Mouse (Mus musculus): ENCODE results near the gene Amotl1. TPM values are rescaled to one million over a fixed set of nuclear protein-coding genes. Genes with fewer than 3 reads are reported as not detected.

The Amotl1 gene
- polyA plus RNA-seq, 1 experiment: 37.3 TPM

GRCm38 (mm10) chr9:14498896-14499705, 145.8 kb downstream of the Amotl1 start:
- Histone ChIP-seq H3K36me3 (ENCODE audit: control insufficient read depth, insufficient read depth) (peaks cover 19% of the 10 kb centered on the region), H3K4me2 (ENCODE audit: low read depth) (peak overlapping the region; percentile 76), H3K79me2 (ENCODE audit: control insufficient read depth, insufficient read depth) (peaks cover 16% of the 10 kb centered on the region), H3ac (ENCODE audit: control insufficient read depth, insufficient read length) (no peak overlapping the region), H3K4me3 (peak overlapping the region; percentile 81), H3K27me3 (ENCODE audit: control insufficient read depth, insufficient read depth, insufficient read length) (no peaks in the 10 kb centered on the region)
- TF ChIP-seq E2F4 (IDR thresholded peaks at IDR 0.05; ENCODE audit: insufficient read depth): no peak
- no peak for TF ChIP-seq SRF (IDR thresholded peaks at IDR 0.05; ENCODE audit: control insufficient read depth, insufficient read length, low read depth)
- TF ChIP-seq CEBPB (IDR thresholded peaks at IDR 0.05; ENCODE audit: insufficient read depth, poor library complexity, severe bottlenecking): no peak
- no peak for TF ChIP-seq USF1 (IDR thresholded peaks at IDR 0.05; ENCODE audit: low read depth)
- no peak for TF ChIP-seq POLR2AphosphoS2 (IDR thresholded peaks at IDR 0.05; ENCODE audit: insufficient read length, low read depth)
- TF ChIP-seq TCF12 (IDR thresholded peaks at IDR 0.05; ENCODE audit: insufficient read depth, poor library complexity, severe bottlenecking): no peak
- no peak for TF ChIP-seq MYOD1 (IDR thresholded peaks at IDR 0.05; ENCODE audit: control insufficient read depth in 1 of 3, insufficient read length in 2 of 3, low read depth in 2 of 3)
- no peak for TF ChIP-seq MYOG (IDR thresholded peaks at IDR 0.05; ENCODE audit: control insufficient read depth in 1 of 3, insufficient read depth in 1 of 3, insufficient read length in 2 of 3, low read depth in 2 of 3)
- no peak for TF ChIP-seq TCF3 (IDR thresholded peaks at IDR 0.05; ENCODE audit: insufficient read length, low read depth)
- TF ChIP-seq POLR2A (IDR thresholded peaks at IDR 0.05; ENCODE audit: insufficient read length, low read depth): no peak
- no peak for TF ChIP-seq MAX (IDR thresholded peaks at IDR 0.05; ENCODE audit: low read depth)
- TF ChIP-seq REST (IDR thresholded peaks at IDR 0.05; ENCODE audit: insufficient read depth, insufficient read length): no peak

Other genes starting within 250 kb of the Amotl1 start
- gene Kdm4d, start 144.6 kb downstream of the Amotl1 start, polyA plus RNA-seq (2012; fragmentation: generic; extraction: Trizol): not detected
- 107 TPM for gene Cwc15, start 144.4 kb downstream of the Amotl1 start, polyA plus RNA-seq (2012; fragmentation: generic; extraction: Trizol)
- gene Piwil4, start 95.7 kb upstream of the Amotl1 start, polyA plus RNA-seq (2012; fragmentation: generic; extraction: Trizol): 0.36 TPM
- gene Fut4, start 107.3 kb upstream of the Amotl1 start, polyA plus RNA-seq (2012; fragmentation: generic; extraction: Trizol): 0.26 TPM
- gene 1700012B09Rik, start 126.0 kb upstream of the Amotl1 start, polyA plus RNA-seq (2012; fragmentation: generic; extraction: Trizol): 0.61 TPM
- 7.8 TPM for gene Mre11a, start 139.6 kb upstream of the Amotl1 start, polyA plus RNA-seq (2012; fragmentation: generic; extraction: Trizol)
- gene Ankrd49, start 139.8 kb upstream of the Amotl1 start, polyA plus RNA-seq (2012; fragmentation: generic; extraction: Trizol): 6.0 TPM
- gene Gpr83, start 215.2 kb upstream of the Amotl1 start, polyA plus RNA-seq (2012; fragmentation: generic; extraction: Trizol): not detected